Mouse (Mus musculus) gonadal fat pad, adult 2 months (tissue): ENCODE results near the gene Akap6. TPM values are rescaled to one million over a fixed set of nuclear protein-coding genes. Genes with fewer than 3 reads are reported as not detected.

Experiments
- DNase-seq: peaks from one replicate; pipeline ENCODE4 v3.0.0-alpha.2; 2012; ENCODE audit warnings: low read depth
- polyA plus RNA-seq: library from polyadenylated mRNA; depleted of rRNA; stranded (reverse); fragments of >200 nt; gene quantifications from 2 replicates; pipeline ENCODE4 v1.2.3, GENCODE M21; 2012

Gene Akap6
- polyA plus RNA-seq, 1 experiment, result 0.35 TPM

- no peak for DNase-seq
Measured at GRCm38 (mm10) chr12:53033404-53033913, 334.3 kb downstream of the Akap6 start.

- no peak for DNase-seq
Measured at GRCm38 (mm10) chr12:53040634-53041033, 341.5 kb downstream of the Akap6 start.

GRCm38 (mm10) chr12:53042739-53043138 lies 343.6 kb downstream of the Akap6 start:
- no peak for DNase-seq

- no peak for DNase-seq
Measured at GRCm38 (mm10) chr12:53057606-53058005, 358.4 kb downstream of the Akap6 start.

- DNase-seq, result no peak
Measured at GRCm38 (mm10) chr12:53060903-53061302, 361.7 kb downstream of the Akap6 start.

- no peak for DNase-seq
Measured at GRCm38 (mm10) chr12:53061466-53062124, 362.4 kb downstream of the Akap6 start.

- no peak for DNase-seq
Measured at GRCm38 (mm10) chr12:53063003-53063402, 363.8 kb downstream of the Akap6 start.

GRCm38 (mm10) chr12:53064241-53064760 lies 365.1 kb downstream of the Akap6 start:
- no peak for DNase-seq

- no peak for DNase-seq
Measured at GRCm38 (mm10) chr12:53065031-53065785, 366.0 kb downstream of the Akap6 start.

- DNase-seq, result no peak
Measured at GRCm38 (mm10) chr12:53066321-53066720, 367.1 kb downstream of the Akap6 start.

GRCm38 (mm10) chr12:53070907-53071306 lies 371.7 kb downstream of the Akap6 start:
- no peak for DNase-seq

- no peak for DNase-seq
Measured at GRCm38 (mm10) chr12:53076595-53077400, 377.6 kb downstream of the Akap6 start.

- no peak for DNase-seq
Measured at GRCm38 (mm10) chr12:53085789-53086188, 386.6 kb downstream of the Akap6 start.

GRCm38 (mm10) chr12:53112276-53112675 lies 413.1 kb downstream of the Akap6 start:
- no peak for DNase-seq

GRCm38 (mm10) chr12:53119352-53119751 lies 420.2 kb downstream of the Akap6 start:
- no peak for DNase-seq

GRCm38 (mm10) chr12:53124131-53124530 lies 424.9 kb downstream of the Akap6 start:
- no peak for DNase-seq

- DNase-seq, result no peak
Measured at GRCm38 (mm10) chr12:53124696-53125095, 425.5 kb downstream of the Akap6 start.

GRCm38 (mm10) chr12:53125286-53125685 lies 426.1 kb downstream of the Akap6 start:
- DNase-seq, result no peak

GRCm38 (mm10) chr12:53134196-53134595 lies 435.0 kb downstream of the Akap6 start:
- no peak for DNase-seq

- DNase-seq, result no peak
Measured at GRCm38 (mm10) chr12:53137331-53137730, 438.1 kb downstream of the Akap6 start.

GRCm38 (mm10) chr12:53144122-53144695 lies 445.0 kb downstream of the Akap6 start:
- DNase-seq, result no peak

GRCm38 (mm10) chr12:53144760-53145159 lies 445.6 kb downstream of the Akap6 start:
- no peak for DNase-seq
